Mouse (Mus musculus) mammary gland, adult 2 months (tissue): ENCODE measurements around the gene Nmur1. TPM values are rescaled to one million over a fixed set of nuclear protein-coding genes. Genes with fewer than 3 reads are reported as not detected.

Source experiments
- polyA plus RNA-seq: library from polyadenylated mRNA; depleted of rRNA; stranded (reverse); fragments of >200 nt; gene quantifications from 2 replicates; pipeline ENCODE4 v1.2.3, GENCODE M21; 2012; ENCODE audit warnings: low replicate concordance; rRNA removed

Nmur1 gene
- polyA plus RNA-seq: 0.32 and 0.42 TPM in 2 replicates

GRCm38 (mm10) chr1:86426128-86426527, at the start of gene Nmur1, which contains the start of gene Tex44:
Gene Nmur1, minus strand, starts transcription at chr1:86426228.
Gene Tex44, plus strand, starts transcription at chr1:86426329.

GRCm38 (mm10) chr1:86358906-86359797, 66.9 kb downstream of the Nmur1 start, which contains the start of gene Ncl:
Gene Ncl, minus strand, starts transcription at chr1:86359400.

Other genes starting within 250 kb of the Nmur1 start
- 7.1 and 8.3 TPM in 2 replicates for gene B3gnt7, start 123.4 kb downstream of the Nmur1 start, polyA plus RNA-seq
- gene Ncl, start 66.8 kb downstream of the Nmur1 start, polyA plus RNA-seq: 4.1 and 8.2 TPM in 2 replicates
- gene Tex44, start 101 bp upstream of the Nmur1 start, polyA plus RNA-seq: not detected in 2 replicates
- gene Ptma, start 100.5 kb upstream of the Nmur1 start, polyA plus RNA-seq: 479 and 1,232 TPM in 2 replicates
- gene Pde6d, start 156.4 kb upstream of the Nmur1 start, polyA plus RNA-seq: 10.7 and 18.8 TPM in 2 replicates
- 25.0 and 32.2 TPM in 2 replicates for gene Cops7b, start 156.7 kb upstream of the Nmur1 start, polyA plus RNA-seq
- 0.49 and 0.90 TPM in 2 replicates for gene Nppc, start 244.3 kb upstream of the Nmur1 start, polyA plus RNA-seq